Mouse (Mus musculus): ENCODE results near the gene Zscan5b.
A peak's percentile ranks its signal among the peaks of the same experiment; 100 is the strongest.

DNA sequence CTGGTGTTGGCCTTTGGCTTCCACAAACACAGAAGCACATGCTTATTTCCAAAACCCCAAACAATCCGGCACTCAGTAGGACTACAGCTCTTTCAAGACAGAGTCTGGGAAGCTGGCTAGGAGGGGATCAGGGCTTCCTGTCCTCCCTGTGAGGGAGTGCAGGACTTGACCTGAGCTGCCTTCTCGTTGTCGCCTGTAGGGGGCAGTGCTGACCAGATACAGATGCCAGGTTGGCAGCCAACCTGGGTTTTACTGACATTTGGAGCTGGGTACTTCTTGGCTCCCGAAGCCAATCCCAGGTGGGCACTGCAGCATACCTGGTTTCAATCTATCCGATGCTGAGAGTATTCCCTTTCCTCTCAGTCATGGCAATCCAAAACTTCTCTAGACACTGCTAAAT is 8.9 kb upstream of the Zscan5b start:
- peak; percentile 53; the same call in 1 of the 2 replicates for TF ChIP-seq CTCF (IDR thresholded peaks at IDR 0.05; ENCODE audit: extremely low read depth, insufficient read depth, insufficient read length, insufficient replicate concordance)
- no peak for TF ChIP-seq POLR2A (IDR thresholded peaks at IDR 0.05; ENCODE audit: low read depth, low read length)
